ENCODE assay signal across 13 mouse cellular contexts in the genomic region with DNA sequence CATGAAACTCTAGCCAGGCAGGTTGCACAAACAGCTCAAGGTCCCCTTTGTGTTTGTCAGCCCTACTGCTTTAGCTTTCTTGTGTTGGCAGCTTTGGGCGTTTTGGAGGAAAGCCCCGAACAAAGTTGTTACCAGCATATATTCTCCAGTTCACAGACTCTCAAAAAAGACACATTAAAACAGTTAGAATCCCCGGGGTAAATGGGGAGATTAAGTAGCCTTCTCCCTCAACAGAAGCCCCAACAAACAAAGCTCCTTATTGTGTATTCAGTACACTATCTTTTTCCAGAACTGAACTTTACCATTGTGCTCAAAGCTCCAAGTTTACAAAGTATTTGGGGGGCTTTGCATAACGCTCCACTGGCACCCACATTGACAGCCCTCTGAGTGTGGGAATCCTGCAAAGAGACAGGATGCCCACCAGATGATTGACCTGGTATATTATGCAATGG.
A peak's percentile ranks its signal among the peaks of the same experiment; 100 is the strongest.
DNase-seq lines count a peak whose midpoint lies in the region; ATAC-seq and TF ChIP-seq lines count a peak whose summit lies in the region.
"Had no signal": no experiment of that assay in that cellular context is flagged by ENCODE, and none has a peak within 500 bp of the region (broad histone marks: within the 10 kb centered on the region; RNA-seq: fewer than 3 reads in every experiment).

No protein-coding gene starts in this region.

- H3K27me3 ChIP-seq in forebrain, embryonic 10.5 days (ENCODE audit: poor library complexity, severe bottlenecking) = peaks cover 65% of the 10 kb centered on the region
- H3K27me3 ChIP-seq in hindbrain, embryonic 13.5 days = no peaks in the 10 kb centered on the region
- no peaks in the 10 kb centered on the region for H3K27me3 ChIP-seq in midbrain, embryonic 15.5 days (replicated peaks)

- H3K36me3 ChIP-seq in forebrain, embryonic 10.5 days (replicated peaks) = no peaks in the 10 kb centered on the region
- H3K36me3 ChIP-seq in hindbrain, embryonic 13.5 days = no peaks in the 10 kb centered on the region
- H3K36me3 ChIP-seq in midbrain, embryonic 15.5 days (replicated peaks) = no peaks in the 10 kb centered on the region
- H3K36me3 ChIP-seq: heart, embryonic 10.5 days; limb, embryonic 10.5 days had no signal

- DNase-seq in brain, embryonic 14.5 days (ENCODE audit: low read depth) = peak; percentile 93
- DNase-seq in forebrain, embryonic 10.5 days (ENCODE audit: extremely low spot score, low spot score) = peak; percentile 21
- no peak for DNase-seq in kidney, adult 11 months
- DNase-seq in B cell, adult 2 months = no peak
- no peak for DNase-seq in kidney, adult 8-10 months
- DNase-seq: gastrocnemius, postnatal 10 days; kidney, postnatal 10 days; right cerebral cortex, postnatal 4 days; thymus, postnatal 14 days had no signal

- no peak overlapping the region for H3K4me3 ChIP-seq in forebrain, embryonic 10.5 days
- H3K4me3 ChIP-seq in hindbrain, embryonic 13.5 days = no peak overlapping the region
- H3K4me3 ChIP-seq in midbrain, embryonic 15.5 days = no peak overlapping the region
- H3K4me3 ChIP-seq: heart, embryonic 10.5 days; limb, embryonic 10.5 days had no signal

- ATAC-seq in hindbrain, embryonic 13.5 days (ENCODE audit: low FRiP score) = peak; percentile 63; the same call in 1 of the 2 replicates
- ATAC-seq in midbrain, embryonic 15.5 days (replicated peaks) = peak; percentile 68

- no peak overlapping the region for H3K27ac ChIP-seq in forebrain, embryonic 10.5 days
- H3K27ac ChIP-seq in hindbrain, embryonic 13.5 days = no peak overlapping the region
- no peak overlapping the region for H3K27ac ChIP-seq in midbrain, embryonic 15.5 days
- H3K27ac ChIP-seq: heart, embryonic 10.5 days; limb, embryonic 10.5 days had no signal

- no peak overlapping the region for H3K9ac ChIP-seq in hindbrain, embryonic 13.5 days
- no peak overlapping the region for H3K9ac ChIP-seq in midbrain, embryonic 15.5 days

- no peak for TF ChIP-seq CTCF in brain, embryonic 14.5 days (IDR thresholded peaks at IDR 0.05; ENCODE audit: borderline replicate concordance, extremely low read depth, insufficient read depth, insufficient read length)

- TF ChIP-seq POLR2A in brain, embryonic 14.5 days (IDR thresholded peaks at IDR 0.05; ENCODE audit: borderline replicate concordance, extremely low read depth, insufficient read depth, insufficient read length, poor library complexity, severe bottlenecking) = no peak

- peaks cover 17% of the 10 kb centered on the region for H3K4me1 ChIP-seq in forebrain, embryonic 10.5 days
- H3K4me1 ChIP-seq in hindbrain, embryonic 13.5 days (replicated peaks) = peaks cover 4% of the 10 kb centered on the region; the same call in 1 of the 2 replicates
- H3K4me1 ChIP-seq in midbrain, embryonic 15.5 days = 0 out of 2 replicates have a peak, but pooled peaks cover 2% of the 10 kb centered on the region
- H3K4me1 ChIP-seq: heart, embryonic 10.5 days; limb, embryonic 10.5 days had no signal

- no peak overlapping the region for H3K4me2 ChIP-seq in hindbrain, embryonic 13.5 days
- no peak overlapping the region for H3K4me2 ChIP-seq in midbrain, embryonic 15.5 days

- WGBS in forebrain, embryonic 10.5 days = 4% methylated on average over 4 of the region's 4 CpGs
- WGBS in hindbrain, embryonic 13.5 days = 24% methylated on average over 4 of the region's 4 CpGs
- 10% methylated on average over 4 of the region's 4 CpGs for WGBS in midbrain, embryonic 15.5 days

- no peaks in the 10 kb centered on the region for H3K9me3 ChIP-seq in forebrain, embryonic 10.5 days
- H3K9me3 ChIP-seq in hindbrain, embryonic 13.5 days = no peaks in the 10 kb centered on the region
- H3K9me3 ChIP-seq in midbrain, embryonic 15.5 days = no peaks in the 10 kb centered on the region
- H3K9me3 ChIP-seq: heart, embryonic 10.5 days; limb, embryonic 10.5 days had no signal

Comparison
In these comparisons a context has a peak if more than half of its experiments do, and no peak if none do; other contexts are left out.
1. DNase-seq: peak in brain, embryonic 14.5 days (single experiment) and forebrain, embryonic 10.5 days (single experiment); none in kidney, adult 11 months (single experiment), B cell, adult 2 months (0 of 2) and kidney, adult 8-10 months (0 of 2).